Mouse (Mus musculus): ENCODE measurements around the gene Bsx. TPM values are rescaled to one million over a fixed set of nuclear protein-coding genes. Genes with fewer than 3 reads are reported as not detected.
A peak's percentile ranks its signal among the peaks of the same experiment; 100 is the strongest.

Bsx gene
- polyA plus RNA-seq, 1 experiment from 2014 or later, result not detected

DNA sequence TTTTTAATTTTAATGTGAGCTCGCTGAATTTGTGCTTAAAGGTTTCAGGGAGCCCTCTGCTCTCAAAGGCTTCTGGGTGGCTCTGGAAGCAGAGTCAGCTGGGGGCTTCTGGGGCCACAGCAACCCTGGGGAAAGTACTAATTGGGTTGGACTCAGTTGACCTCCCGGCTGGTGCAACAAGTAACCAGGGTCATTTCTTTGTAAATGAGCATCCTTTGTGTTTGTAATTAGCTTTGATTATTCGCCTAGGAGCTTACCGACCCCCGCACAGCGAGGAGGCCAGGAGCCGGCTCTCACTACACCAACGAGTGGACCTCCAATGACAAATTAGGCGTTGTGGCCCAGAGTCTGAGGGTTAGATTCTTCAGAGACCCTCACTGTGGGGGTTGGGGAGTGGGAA lies 14.7 kb upstream of the Bsx start:
- Histone ChIP-seq H3K4me1 (replicated peaks; ENCODE audit: control insufficient read depth, insufficient read depth, low read length) (no peaks in the 10 kb centered on the region; the same call in 1 of the 2 replicates), H3K9ac (ENCODE audit: low read depth, low read length) (no peak overlapping the region), H3K27ac (ENCODE audit: low read depth, low read length) (no peak overlapping the region), H3K27me3 (ENCODE audit: control insufficient read depth, insufficient read depth, low read length) (peaks cover 17% of the 10 kb centered on the region), H3K4me3 (ENCODE audit: low read depth, low read length) (no peak overlapping the region), H3K4me2 (replicated peaks; ENCODE audit: low read depth, low read length) (peak overlapping the region; percentile 51), H3K36me3 (ENCODE audit: control insufficient read depth, insufficient read depth, low read length) (no peaks in the 10 kb centered on the region), H3K9me3 (ENCODE audit: control insufficient read depth, low read length) (no peaks in the 10 kb centered on the region)
- DNase-seq (ENCODE audit: low spot score) (peak; percentile 46), ATAC-seq (ENCODE audit: low FRiP score) (peak; percentile 76)
- WGBS, result under 1% methylated on average over 9 of the region's 9 CpGs

DNA sequence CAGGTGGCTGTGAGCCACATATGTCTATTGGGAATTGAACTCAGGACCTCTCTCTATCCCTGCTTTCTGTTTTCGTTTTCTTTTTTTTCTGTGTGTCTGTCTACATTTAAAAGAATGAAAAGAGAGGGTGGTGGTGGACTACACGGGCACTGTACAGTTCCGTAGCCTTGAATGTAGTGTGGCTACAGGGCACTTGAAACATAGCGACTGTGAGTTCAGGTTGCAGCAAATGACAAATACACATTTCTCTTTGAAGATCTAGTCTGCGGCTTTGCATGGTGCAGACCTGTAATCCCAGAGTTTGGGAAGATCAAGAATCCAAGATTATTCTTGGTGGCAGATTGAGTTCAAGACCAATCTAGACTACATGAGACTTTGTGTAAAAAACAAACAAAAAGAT lies 3.6 kb upstream of the Bsx start:
- no peak for DNase-seq (ENCODE audit: low spot score)
- Histone ChIP-seq H3K27me3 (ENCODE audit: control insufficient read depth, insufficient read depth, low read length) (peaks cover 60% of the 10 kb centered on the region), H3K27ac (ENCODE audit: low read depth, low read length) (no peak overlapping the region), H3K4me3 (ENCODE audit: low read depth, low read length) (no peak overlapping the region), H3K36me3 (ENCODE audit: control insufficient read depth, insufficient read depth, low read length) (no peaks in the 10 kb centered on the region), H3K9ac (ENCODE audit: low read depth, low read length) (no peak overlapping the region), H3K4me2 (replicated peaks; ENCODE audit: low read depth, low read length) (no peak overlapping the region), H3K9me3 (ENCODE audit: control insufficient read depth, low read length) (no peaks in the 10 kb centered on the region), H3K4me1 (replicated peaks; ENCODE audit: control insufficient read depth, insufficient read depth, low read length) (peaks cover 2% of the 10 kb centered on the region; the same call in 1 of the 2 replicates)
- WGBS, result 79% methylated on average over 5 of the region's 5 CpGs
- no peak for ATAC-seq (ENCODE audit: low FRiP score)

DNA sequence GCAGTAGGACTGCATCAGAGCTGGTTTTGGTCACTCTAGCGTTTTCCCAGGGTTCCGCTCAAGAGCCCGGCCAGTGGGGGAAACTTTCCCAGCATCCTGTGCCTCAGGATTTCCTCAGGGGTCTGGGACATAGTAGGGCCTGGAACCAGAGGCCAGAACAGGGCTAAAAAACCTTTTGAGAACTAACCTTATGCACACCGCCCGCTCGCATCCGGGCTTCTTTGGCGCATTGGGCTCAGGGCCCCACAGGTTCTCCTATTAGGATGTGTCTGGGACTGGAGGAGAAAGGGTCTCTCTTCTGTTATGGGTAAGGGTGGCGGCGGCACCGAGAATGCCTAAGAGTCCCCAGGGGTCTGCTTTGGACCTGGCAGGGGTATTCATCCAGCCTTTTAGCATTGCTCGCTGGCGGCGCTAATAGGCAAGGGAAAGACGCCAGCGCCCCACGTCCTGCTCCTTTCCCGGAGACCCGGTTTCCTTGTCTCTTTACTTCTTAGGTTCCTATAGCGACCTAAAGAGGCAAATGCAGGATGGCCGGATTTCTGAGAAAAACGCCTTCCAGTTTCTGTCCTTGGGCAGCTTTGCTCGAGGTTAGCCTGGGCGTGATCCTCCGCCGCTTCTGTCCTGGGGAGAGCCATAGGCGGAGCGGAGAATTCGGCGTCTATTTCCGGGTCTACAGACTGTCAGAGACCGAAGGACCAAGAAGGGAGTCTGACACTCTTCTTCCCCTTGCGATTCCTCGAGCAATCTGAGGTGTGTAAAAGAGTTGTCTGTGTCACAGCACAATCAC lies 2.4 kb upstream of the Bsx start:
- H3K9me3 ChIP-seq (ENCODE audit: control insufficient read depth, low read length), result no peaks in the 10 kb centered on the region
- H3K4me3 ChIP-seq (ENCODE audit: low read depth, low read length), result 0 out of 2 replicates have a peak overlapping the region, but pooled peaks have one; percentile 16
- H3K27me3 ChIP-seq (ENCODE audit: control insufficient read depth, insufficient read depth, low read length), result peaks cover 73% of the 10 kb centered on the region
- 2% methylated on average over 34 of the region's 34 CpGs for WGBS
- H3K9ac ChIP-seq (ENCODE audit: low read depth, low read length), result no peak overlapping the region
- peak; percentile 66 for DNase-seq (ENCODE audit: low spot score)
- no peak overlapping the region for H3K27ac ChIP-seq (ENCODE audit: low read depth, low read length)
- H3K36me3 ChIP-seq (ENCODE audit: control insufficient read depth, insufficient read depth, low read length), result no peaks in the 10 kb centered on the region
- no peak for ATAC-seq (ENCODE audit: low FRiP score)
- H3K4me1 ChIP-seq (replicated peaks; ENCODE audit: control insufficient read depth, insufficient read depth, low read length), result peaks cover 2% of the 10 kb centered on the region; the same call in 1 of the 2 replicates
- peak overlapping the region; percentile 35 for H3K4me2 ChIP-seq (replicated peaks; ENCODE audit: low read depth, low read length)

DNA sequence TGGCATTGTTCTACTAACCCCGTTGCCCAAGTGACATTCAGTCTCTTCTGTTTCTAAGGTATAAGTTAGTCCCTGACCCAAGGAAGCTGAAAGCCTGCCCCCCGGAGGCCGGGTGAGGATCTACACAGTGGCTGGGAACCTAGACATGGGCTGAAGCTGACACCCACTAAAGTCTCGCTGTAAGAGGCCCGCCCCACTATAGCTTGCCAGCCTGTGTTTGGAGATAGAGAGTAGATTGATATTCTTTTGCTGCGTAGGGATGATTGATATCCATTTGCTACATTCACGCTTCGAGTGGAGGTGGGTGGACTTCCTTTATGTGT lies 1.8 kb upstream of the Bsx start:
- 3% methylated on average over 8 of the region's 8 CpGs for WGBS
- Histone ChIP-seq H3K27me3 (ENCODE audit: control insufficient read depth, insufficient read depth, low read length) (peaks cover 76% of the 10 kb centered on the region), H3K9ac (ENCODE audit: low read depth, low read length) (no peak overlapping the region), H3K9me3 (ENCODE audit: control insufficient read depth, low read length) (no peaks in the 10 kb centered on the region), H3K36me3 (ENCODE audit: control insufficient read depth, insufficient read depth, low read length) (no peaks in the 10 kb centered on the region), H3K4me3 (ENCODE audit: low read depth, low read length) (no peak overlapping the region), H3K27ac (ENCODE audit: low read depth, low read length) (no peak overlapping the region), H3K4me2 (replicated peaks; ENCODE audit: low read depth, low read length) (peak overlapping the region; percentile 35; the same call in 1 of the 2 replicates), H3K4me1 (replicated peaks; ENCODE audit: control insufficient read depth, insufficient read depth, low read length) (peaks cover 2% of the 10 kb centered on the region; the same call in 1 of the 2 replicates)
- DNase-seq (ENCODE audit: low spot score), result no peak
- ATAC-seq (ENCODE audit: low FRiP score), result no peak

DNA sequence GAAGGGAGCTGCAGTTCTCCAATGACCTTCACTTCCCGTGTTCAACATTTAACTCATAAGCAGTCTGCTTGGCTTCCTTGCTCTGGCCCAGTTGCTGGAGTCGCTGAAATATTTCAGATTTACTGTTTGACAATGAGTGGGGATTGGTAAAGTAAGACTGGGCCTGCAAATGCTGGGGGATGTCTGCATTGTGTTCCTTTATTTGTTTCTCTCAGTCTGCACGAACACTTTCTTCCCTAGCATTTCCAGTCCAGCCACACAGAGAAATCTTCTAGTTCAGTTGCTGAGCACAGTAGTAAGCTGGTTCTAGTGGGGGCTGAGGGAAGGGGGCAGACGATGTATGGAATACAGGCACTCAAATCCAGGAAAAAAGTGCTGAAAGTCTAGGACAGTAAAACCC lies 1.0 kb downstream of the Bsx start:
- 5% methylated on average over 4 of the region's 4 CpGs for WGBS
- peaks cover 5% of the 10 kb centered on the region; the same call in 1 of the 2 replicates for H3K4me1 ChIP-seq (replicated peaks; ENCODE audit: control insufficient read depth, insufficient read depth, low read length)
- H3K36me3 ChIP-seq (ENCODE audit: control insufficient read depth, insufficient read depth, low read length), result no peaks in the 10 kb centered on the region
- peaks cover 93% of the 10 kb centered on the region for H3K27me3 ChIP-seq (ENCODE audit: control insufficient read depth, insufficient read depth, low read length)
- no peaks in the 10 kb centered on the region for H3K9me3 ChIP-seq (ENCODE audit: control insufficient read depth, low read length)
- H3K4me2 ChIP-seq (replicated peaks; ENCODE audit: low read depth, low read length), result no peak overlapping the region
- no peak for DNase-seq (ENCODE audit: low spot score)
- H3K9ac ChIP-seq (ENCODE audit: low read depth, low read length), result no peak overlapping the region
- H3K27ac ChIP-seq (ENCODE audit: low read depth, low read length), result no peak overlapping the region
- ATAC-seq (ENCODE audit: low FRiP score), result no peak
- no peak overlapping the region for H3K4me3 ChIP-seq (ENCODE audit: low read depth, low read length)

DNA sequence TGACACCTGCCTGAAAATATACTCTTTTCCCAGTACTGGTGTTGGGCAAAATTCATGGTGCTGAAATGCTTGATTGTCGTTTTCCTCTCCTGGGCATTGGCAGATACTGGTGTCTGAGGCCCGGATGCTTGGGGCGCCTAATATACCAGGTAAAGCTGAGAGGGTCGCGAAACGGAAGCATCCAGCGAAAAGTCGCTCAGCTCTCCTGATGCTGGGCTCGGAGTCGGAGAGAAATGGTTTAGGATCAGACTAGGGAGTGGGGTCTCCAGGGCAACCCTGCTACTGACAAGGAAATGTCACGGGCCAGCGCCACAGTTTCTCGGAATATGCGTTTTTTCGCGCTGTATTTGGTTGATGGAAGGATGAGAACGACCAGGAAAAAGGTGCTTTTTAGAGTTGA lies 1.5 kb downstream of the Bsx start:
- Histone ChIP-seq H3K36me3 (ENCODE audit: control insufficient read depth, insufficient read depth, low read length) (no peaks in the 10 kb centered on the region), H3K9me3 (ENCODE audit: control insufficient read depth, low read length) (no peaks in the 10 kb centered on the region), H3K27ac (ENCODE audit: low read depth, low read length) (no peak overlapping the region), H3K4me3 (ENCODE audit: low read depth, low read length) (no peak overlapping the region), H3K4me2 (replicated peaks; ENCODE audit: low read depth, low read length) (no peak overlapping the region), H3K4me1 (replicated peaks; ENCODE audit: control insufficient read depth, insufficient read depth, low read length) (peaks cover 5% of the 10 kb centered on the region; the same call in 1 of the 2 replicates), H3K27me3 (ENCODE audit: control insufficient read depth, insufficient read depth, low read length) (peaks cover 93% of the 10 kb centered on the region), H3K9ac (ENCODE audit: low read depth, low read length) (no peak overlapping the region)
- no peak for ATAC-seq (ENCODE audit: low FRiP score)
- peak; percentile 60 for DNase-seq (ENCODE audit: low spot score)
- under 1% methylated on average over 17 of the region's 17 CpGs for WGBS

DNA sequence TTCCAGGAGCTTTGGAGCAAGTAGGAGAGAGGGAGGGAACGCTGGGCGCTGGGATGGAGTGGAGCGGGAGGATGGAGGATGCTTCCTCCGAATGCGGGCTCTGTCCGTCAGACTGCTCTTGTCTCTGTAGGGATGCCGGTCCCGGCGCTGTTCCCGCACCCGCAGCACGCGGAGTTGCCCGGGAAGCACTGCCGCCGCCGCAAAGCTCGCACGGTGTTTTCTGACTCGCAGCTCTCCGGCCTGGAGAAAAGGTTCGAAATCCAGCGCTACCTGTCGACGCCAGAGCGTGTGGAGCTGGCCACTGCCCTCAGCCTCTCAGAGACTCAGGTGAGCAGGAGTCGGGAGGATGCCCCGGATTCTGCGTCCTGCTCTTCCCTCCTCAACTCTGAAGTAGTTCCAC lies 2.2 kb downstream of the Bsx start:
- no peak for DNase-seq (ENCODE audit: low spot score)
- Histone ChIP-seq H3K9me3 (ENCODE audit: control insufficient read depth, low read length) (no peaks in the 10 kb centered on the region), H3K36me3 (ENCODE audit: control insufficient read depth, insufficient read depth, low read length) (no peaks in the 10 kb centered on the region), H3K27ac (ENCODE audit: low read depth, low read length) (no peak overlapping the region), H3K9ac (ENCODE audit: low read depth, low read length) (no peak overlapping the region), H3K4me3 (ENCODE audit: low read depth, low read length) (no peak overlapping the region), H3K4me2 (replicated peaks; ENCODE audit: low read depth, low read length) (no peak overlapping the region), H3K4me1 (replicated peaks; ENCODE audit: control insufficient read depth, insufficient read depth, low read length) (peaks cover 5% of the 10 kb centered on the region; the same call in 1 of the 2 replicates), H3K27me3 (ENCODE audit: control insufficient read depth, insufficient read depth, low read length) (peaks cover 94% of the 10 kb centered on the region)
- 1% methylated on average over 29 of the region's 29 CpGs for WGBS
- no peak for ATAC-seq (ENCODE audit: low FRiP score)

DNA sequence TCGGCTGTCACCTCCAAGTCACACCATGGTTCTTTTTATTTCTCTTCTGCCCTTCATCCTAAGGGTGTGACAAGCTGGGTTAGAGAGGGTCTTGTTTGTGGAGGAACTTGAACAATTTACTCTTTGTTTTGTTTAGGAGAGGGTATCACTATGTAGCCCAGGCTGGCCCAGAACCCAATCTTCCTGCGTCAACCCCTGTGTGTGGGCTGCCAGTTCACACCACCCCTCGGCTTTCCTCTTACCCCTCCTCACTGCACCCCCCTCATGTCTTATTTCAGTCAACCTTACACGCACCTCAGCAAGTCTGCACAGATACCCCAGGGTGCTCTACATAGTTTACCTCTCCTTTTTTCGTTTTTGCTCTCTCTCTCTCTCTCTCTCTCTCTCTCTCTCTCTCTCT lies 2.8 kb downstream of the Bsx start:
- Histone ChIP-seq H3K9ac (ENCODE audit: low read depth, low read length) (no peak overlapping the region), H3K9me3 (ENCODE audit: control insufficient read depth, low read length) (no peaks in the 10 kb centered on the region), H3K4me2 (replicated peaks; ENCODE audit: low read depth, low read length) (no peak overlapping the region), H3K27me3 (ENCODE audit: control insufficient read depth, insufficient read depth, low read length) (peaks cover 92% of the 10 kb centered on the region), H3K27ac (ENCODE audit: low read depth, low read length) (no peak overlapping the region), H3K4me1 (replicated peaks; ENCODE audit: control insufficient read depth, insufficient read depth, low read length) (0 out of 2 replicates have a peak, but pooled peaks cover 4% of the 10 kb centered on the region), H3K36me3 (ENCODE audit: control insufficient read depth, insufficient read depth, low read length) (no peaks in the 10 kb centered on the region), H3K4me3 (ENCODE audit: low read depth, low read length) (no peak overlapping the region)
- WGBS, result 9% methylated on average over 5 of the region's 5 CpGs
- peak; percentile 52 for DNase-seq (ENCODE audit: low spot score)
- no peak for ATAC-seq (ENCODE audit: low FRiP score)
